Mouse (Mus musculus) ES-Bruce4 (cell line): Measurements from ENCODE around the gene Noc3l. TPM values are rescaled to one million over a fixed set of nuclear protein-coding genes. Genes with fewer than 3 reads are reported as not detected.

ENCODE experiments used
- H3K27ac ChIP-seq: 2 replicates; pipeline ENCODE4 v1.5.1; 2012; ENCODE audit warnings: low read length, inconsistent platforms; ENCODE audit not compliant: insufficient read depth
- H3K27me3 ChIP-seq: 2 replicates; pipeline ENCODE4 v1.6.1; 2012; ENCODE audit warnings: mild to moderate bottlenecking, low read length, inconsistent platforms; ENCODE audit not compliant: control insufficient read depth, poor library complexity, insufficient read depth, severe bottlenecking
- H3K36me3 ChIP-seq: 2 replicates; pipeline ENCODE4 v1.6.1; 2012; ENCODE audit warnings: inconsistent platforms, mild to moderate bottlenecking, low read length, moderate library complexity; ENCODE audit not compliant: control insufficient read depth, poor library complexity, insufficient read depth, severe bottlenecking
- H3K4me1 ChIP-seq: one replicate; pipeline ENCODE4 v1.8.1; 2011; ENCODE audit warnings: low read length; ENCODE audit not compliant: control insufficient read depth, insufficient read depth
- H3K4me3 ChIP-seq: 2 replicates; pipeline ENCODE4 v1.5.1; 2011; ENCODE audit warnings: low read depth, mild to moderate bottlenecking, low read length
- H3K9ac ChIP-seq: 2 replicates; pipeline ENCODE4 v1.6.1; 2012; ENCODE audit warnings: low read depth, mild to moderate bottlenecking, inconsistent platforms; ENCODE audit not compliant: poor library complexity, severe bottlenecking
- H3K9me3 ChIP-seq: replicated peaks from 2 replicates; pipeline ENCODE4 v1.6.1; 2012; ENCODE audit warnings: mild to moderate bottlenecking, low read length, inconsistent platforms; ENCODE audit not compliant: control insufficient read depth, poor library complexity, insufficient read depth, severe bottlenecking
- CTCF ChIP-seq: IDR thresholded peaks from one replicate; pipeline ENCODE4 v1.8.1; 2011; ENCODE audit warnings: low read depth, low read length
- EP300 ChIP-seq: IDR thresholded peaks from 2 replicates; pipeline ENCODE4 v1.6.1; 2011; ENCODE audit warnings: low read depth, low read length; ENCODE audit not compliant: insufficient read depth
- POLR2A ChIP-seq: IDR thresholded peaks from one replicate; pipeline ENCODE4 v1.8.1; 2011; ENCODE audit warnings: low read length; ENCODE audit not compliant: insufficient read depth
- polyA plus RNA-seq: library from polyadenylated mRNA; stranded (reverse); fragments of >200 nt; gene quantifications from 2 replicates; pipeline ENCODE4 v1.2.4, GENCODE M21; 2011; ENCODE audit warnings: low read depth; ENCODE audit not compliant: missing spikeins, insufficient read depth, insufficient read length

Gene Noc3l
- polyA plus RNA-seq, 1 experiment, result 34.7 TPM

DNA sequence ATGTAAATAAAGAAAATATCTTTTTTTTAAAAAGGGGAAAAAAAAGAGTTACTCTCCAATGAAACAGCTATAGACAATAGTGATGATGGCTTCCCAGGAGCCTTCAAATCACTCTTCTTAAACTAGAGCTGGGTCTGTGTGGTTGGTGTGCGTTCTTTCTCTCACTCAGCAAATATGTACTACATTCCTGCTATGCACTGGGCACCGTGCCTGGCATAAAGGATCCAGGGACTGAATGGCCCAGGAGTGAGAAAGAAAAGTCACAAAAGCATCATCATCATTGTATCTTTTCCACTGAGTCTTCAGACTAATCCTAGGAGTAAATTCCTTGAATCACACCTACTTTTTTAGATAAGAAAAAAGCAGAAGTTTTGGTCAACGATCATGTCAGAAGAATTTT lies 61.9 kb downstream of the Noc3l start:
- no peaks in the 10 kb centered on the region for H3K9me3 ChIP-seq
- H3K36me3 ChIP-seq, result no peaks in the 10 kb centered on the region
- no peak for TF ChIP-seq CTCF
- no peaks in the 10 kb centered on the region for H3K27me3 ChIP-seq
- no peak overlapping the region for H3K9ac ChIP-seq
- H3K4me3 ChIP-seq, result no peak overlapping the region
- no peaks in the 10 kb centered on the region for H3K4me1 ChIP-seq
- H3K27ac ChIP-seq, result no peak overlapping the region

DNA sequence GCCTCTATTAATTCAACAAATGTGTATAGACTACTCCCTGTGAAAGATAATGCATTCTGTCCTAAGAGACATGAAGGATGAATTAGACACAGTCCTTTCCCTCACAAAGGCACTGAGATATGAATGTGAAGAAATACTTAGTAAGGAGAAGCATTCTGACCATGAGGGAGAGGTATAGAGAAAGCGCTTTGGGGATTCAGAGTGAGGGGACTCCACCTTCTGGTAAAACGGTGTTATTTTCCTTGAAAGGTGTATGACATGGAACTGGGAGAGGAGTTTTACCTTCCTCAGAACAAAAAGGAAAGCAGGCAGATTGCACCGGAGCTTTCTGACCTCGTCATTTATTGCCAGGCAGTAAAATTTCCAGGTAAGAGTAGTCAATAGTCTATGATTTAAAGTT lies 68.8 kb downstream of the Noc3l start:
- no peaks in the 10 kb centered on the region for H3K36me3 ChIP-seq
- H3K27me3 ChIP-seq, result no peaks in the 10 kb centered on the region
- no peaks in the 10 kb centered on the region for H3K9me3 ChIP-seq
- H3K27ac ChIP-seq, result no peak overlapping the region
- H3K4me3 ChIP-seq, result no peak overlapping the region
- no peak overlapping the region for H3K9ac ChIP-seq
- H3K4me1 ChIP-seq, result no peaks in the 10 kb centered on the region
- TF ChIP-seq EP300, result no peak
- no peak for TF ChIP-seq CTCF
- no peak for TF ChIP-seq POLR2A

DNA sequence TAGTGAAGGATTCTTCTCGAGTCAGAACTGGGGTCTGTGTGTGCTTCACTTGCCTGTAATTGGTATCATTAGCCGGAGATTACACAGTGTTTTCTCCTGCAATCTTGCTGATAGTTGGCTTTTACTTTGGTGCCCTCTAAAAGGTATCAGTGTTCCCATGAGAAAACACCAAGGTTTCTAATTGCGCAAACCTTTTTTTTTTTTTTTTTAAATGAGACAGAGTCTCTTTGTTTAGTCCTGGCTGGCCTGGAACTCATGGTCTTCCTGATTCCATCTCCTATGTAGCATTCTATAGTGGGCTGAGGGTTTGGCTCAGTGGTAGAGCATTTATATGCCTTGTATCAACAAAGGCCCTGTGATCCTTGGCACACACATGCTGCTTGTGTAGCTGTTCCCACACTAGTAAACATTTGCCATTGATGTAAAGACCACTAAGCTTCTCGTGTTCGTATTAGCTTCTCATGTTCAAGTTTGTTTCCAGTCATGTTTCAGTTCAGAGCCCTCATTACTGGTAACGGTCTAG lies 72.5 kb downstream of the Noc3l start:
- H3K4me3 ChIP-seq, result no peak overlapping the region
- no peaks in the 10 kb centered on the region for H3K27me3 ChIP-seq
- H3K27ac ChIP-seq, result no peak overlapping the region
- no peaks in the 10 kb centered on the region for H3K9me3 ChIP-seq
- no peak overlapping the region for H3K9ac ChIP-seq
- H3K36me3 ChIP-seq, result no peaks in the 10 kb centered on the region
- no peak for TF ChIP-seq POLR2A
- no peak for TF ChIP-seq EP300
- TF ChIP-seq CTCF, result no peak
- no peaks in the 10 kb centered on the region for H3K4me1 ChIP-seq

GRCm38 (mm10) chr19:38745810-38746491 lies 73.1 kb downstream of the Noc3l start:
- no peaks in the 10 kb centered on the region for H3K9me3 ChIP-seq
- H3K27me3 ChIP-seq, result no peaks in the 10 kb centered on the region
- no peaks in the 10 kb centered on the region for H3K4me1 ChIP-seq
- no peak overlapping the region for H3K4me3 ChIP-seq
- no peak overlapping the region for H3K9ac ChIP-seq
- no peaks in the 10 kb centered on the region for H3K36me3 ChIP-seq
- H3K27ac ChIP-seq, result no peak overlapping the region
- TF ChIP-seq CTCF (no peak), EP300 (no peak), POLR2A (no peak)

DNA sequence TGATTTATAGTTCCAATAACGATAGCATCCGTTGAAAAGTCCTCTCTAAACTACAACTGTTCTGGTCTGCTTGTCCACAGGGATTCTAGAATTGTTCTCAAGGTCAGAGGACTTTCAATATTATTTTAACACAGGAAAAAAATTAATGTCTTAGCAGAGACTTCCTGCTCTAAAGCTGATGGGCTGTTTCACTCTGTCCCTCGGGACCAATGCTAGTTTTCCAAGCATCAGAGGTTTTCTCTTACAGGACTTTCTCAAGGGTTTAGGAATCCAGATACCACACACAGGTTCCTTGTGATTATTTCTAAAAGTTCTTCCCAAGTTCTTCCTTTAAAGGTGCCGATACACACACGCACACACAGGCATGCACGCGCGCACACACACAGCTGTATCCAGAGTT lies 74.5 kb downstream of the Noc3l start:
- Histone ChIP-seq H3K36me3 (no peaks in the 10 kb centered on the region), H3K27ac (no peak overlapping the region)
- TF ChIP-seq POLR2A (no peak), EP300 (no peak), CTCF (no peak)

More for the DNA sequence above, 74.5 kb downstream of the Noc3l start:
- no peak overlapping the region for H3K4me3 ChIP-seq
- H3K27me3 ChIP-seq, result no peaks in the 10 kb centered on the region
- no peaks in the 10 kb centered on the region for H3K9me3 ChIP-seq
- no peaks in the 10 kb centered on the region for H3K4me1 ChIP-seq
- no peak overlapping the region for H3K9ac ChIP-seq

Other genes starting within 250 kb of the Noc3l start
- gene Tbc1d12, start 17.3 kb upstream of the Noc3l start, polyA plus RNA-seq, result 5.3 and 6.3 TPM in 2 replicates
- gene Hells, start 111.7 kb upstream of the Noc3l start, polyA plus RNA-seq, result 526 and 534 TPM in 2 replicates
- gene Cyp2c55, start 187.8 kb upstream of the Noc3l start, polyA plus RNA-seq, result 0.33 TPM in 1 of 2 replicates, not detected in the other
- not detected in 2 replicates for gene Cyp2c65, start 241.8 kb upstream of the Noc3l start, polyA plus RNA-seq